In the genomic region with DNA sequence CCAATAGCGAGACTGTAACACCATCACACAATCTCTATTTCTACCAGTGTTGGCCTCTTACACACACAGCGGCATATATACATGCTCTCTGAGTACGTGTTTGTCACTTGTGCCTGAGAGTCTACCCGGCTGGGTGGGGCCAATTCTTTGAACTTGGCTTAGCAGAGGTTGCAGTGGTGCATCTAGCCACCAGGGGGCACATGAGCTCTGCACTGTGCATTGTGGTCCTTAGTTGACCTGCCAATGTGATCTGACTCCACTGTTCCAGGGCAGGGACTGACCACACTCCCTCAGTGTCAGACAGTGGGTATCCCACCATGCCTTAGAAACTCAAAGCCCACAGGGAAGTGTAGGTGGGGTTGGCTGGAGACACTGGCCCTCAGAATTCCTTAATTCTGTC, we compare ENCODE assay signal across 8 mouse cellular contexts. TPM values are rescaled to one million over a fixed set of nuclear protein-coding genes. Genes with fewer than 3 reads are reported as not detected.
DNase-seq lines count a peak whose midpoint lies in the region; ATAC-seq and TF ChIP-seq lines count a peak whose summit lies in the region.

No protein-coding gene starts in this region.

- 57% methylated on average over 4 of the region's 4 CpGs for WGBS in hindbrain, postnatal 0 days
- WGBS in hindbrain, embryonic 12.5 days, result 57% methylated on average over 4 of the region's 4 CpGs
- whole genome bisulfite sequencing in embryonic facial prominence, embryonic 14.5 days, result 51% methylated on average over 4 of the region's 4 CpGs
- WGBS in limb, embryonic 10.5 days, result 52% methylated on average over 4 of the region's 4 CpGs

- no peak overlapping the region for H3K4me3 ChIP-seq in hindbrain, postnatal 0 days (ENCODE audit: low read length)
- H3K4me3 ChIP-seq in hindbrain, embryonic 12.5 days, result no peak overlapping the region
- no peak overlapping the region for H3K4me3 ChIP-seq in embryonic facial prominence, embryonic 14.5 days (ENCODE audit: low read depth, low read length)
- H3K4me3 ChIP-seq in limb, embryonic 10.5 days, result no peak overlapping the region

- no peak for ATAC-seq in hindbrain, postnatal 0 days
- ATAC-seq in hindbrain, embryonic 12.5 days (ENCODE audit: low FRiP score), result no peak
- no peak for ATAC-seq in embryonic facial prominence, embryonic 14.5 days (ENCODE audit: low read depth)

- H3K4me2 ChIP-seq in hindbrain, postnatal 0 days (ENCODE audit: low read depth, low read length), result no peak overlapping the region
- no peak overlapping the region for H3K4me2 ChIP-seq in hindbrain, embryonic 12.5 days (replicated peaks)
- H3K4me2 ChIP-seq in embryonic facial prominence, embryonic 14.5 days (ENCODE audit: low read depth, low read length), result no peak overlapping the region

- H3K27ac ChIP-seq in hindbrain, postnatal 0 days, result no peak overlapping the region
- no peak overlapping the region for H3K27ac ChIP-seq in hindbrain, embryonic 12.5 days
- H3K27ac ChIP-seq in embryonic facial prominence, embryonic 14.5 days (replicated peaks; ENCODE audit: low read depth, low read length), result no peak overlapping the region
- no peak overlapping the region for H3K27ac ChIP-seq in limb, embryonic 10.5 days

- peak; percentile 70 for TF ChIP-seq CTCF in hindbrain, postnatal 0 days (IDR thresholded peaks at IDR 0.05; ENCODE audit: low read depth)

- H3K27me3 ChIP-seq in hindbrain, postnatal 0 days (ENCODE audit: insufficient read depth, low read length), result no peaks in the 10 kb centered on the region
- no peaks in the 10 kb centered on the region for H3K27me3 ChIP-seq in hindbrain, embryonic 12.5 days
- H3K27me3 ChIP-seq in embryonic facial prominence, embryonic 14.5 days (replicated peaks; ENCODE audit: control insufficient read depth, insufficient read depth, low read length), result no peaks in the 10 kb centered on the region
- H3K27me3 ChIP-seq in limb, embryonic 10.5 days (ENCODE audit: low read depth, poor library complexity, severe bottlenecking), result no peaks in the 10 kb centered on the region

- H3K9me3 ChIP-seq in hindbrain, postnatal 0 days (ENCODE audit: low read length), result no peaks in the 10 kb centered on the region
- no peaks in the 10 kb centered on the region for H3K9me3 ChIP-seq in hindbrain, embryonic 12.5 days (replicated peaks)
- H3K9me3 ChIP-seq in embryonic facial prominence, embryonic 14.5 days (ENCODE audit: control insufficient read depth, low read length), result no peaks in the 10 kb centered on the region
- no peaks in the 10 kb centered on the region for H3K9me3 ChIP-seq in limb, embryonic 10.5 days (replicated peaks)

- H3K9ac ChIP-seq in hindbrain, postnatal 0 days (replicated peaks; ENCODE audit: low read length), result no peak overlapping the region
- H3K9ac ChIP-seq in hindbrain, embryonic 12.5 days, result no peak overlapping the region
- no peak overlapping the region for H3K9ac ChIP-seq in embryonic facial prominence, embryonic 14.5 days (ENCODE audit: low read depth, low read length)

- H3K36me3 ChIP-seq in hindbrain, postnatal 0 days (ENCODE audit: insufficient read depth, low read length), result no peaks in the 10 kb centered on the region
- no peaks in the 10 kb centered on the region for H3K36me3 ChIP-seq in hindbrain, embryonic 12.5 days
- no peaks in the 10 kb centered on the region for H3K36me3 ChIP-seq in embryonic facial prominence, embryonic 14.5 days (ENCODE audit: control insufficient read depth, insufficient read depth, low read length)
- H3K36me3 ChIP-seq in limb, embryonic 10.5 days, result no peaks in the 10 kb centered on the region

- 0 out of 2 replicates have a peak, but pooled peaks cover 2% of the 10 kb centered on the region for H3K4me1 ChIP-seq in hindbrain, postnatal 0 days (ENCODE audit: insufficient read depth, low read length)
- no peaks in the 10 kb centered on the region for H3K4me1 ChIP-seq in hindbrain, embryonic 12.5 days
- no peaks in the 10 kb centered on the region for H3K4me1 ChIP-seq in embryonic facial prominence, embryonic 14.5 days (ENCODE audit: control insufficient read depth, insufficient read depth, low read length)
- H3K4me1 ChIP-seq in limb, embryonic 10.5 days, result no peaks in the 10 kb centered on the region

- peak; percentile 35 for DNase-seq in hindbrain, postnatal 0 days (ENCODE audit: low spot score)
- peak; percentile 69 for DNase-seq in MEL-GATA-1-ER (ENCODE audit: extremely low read depth, low read depth)
- DNase-seq in embryonic facial prominence, embryonic 14.5 days (ENCODE audit: low spot score), result peak; percentile 21
- DNase-seq in limb, embryonic 10.5 days (ENCODE audit: low spot score), result peak; percentile 61
- peak; percentile 88 for DNase-seq in naive thymus-derived CD4-positive, alpha-beta T cell, adult 2 months (ENCODE audit: low read depth)
- DNase-seq in yolk sac, embryonic 10.5 days (ENCODE audit: low spot score), result peak; percentile 20
- DNase-seq in cerebellum, adult 11 months, result no peak

RNA-seq across cellular contexts. Expression of gene Tmem121, which starts 34.1 kb away (rescaled TPM):
- 98.0 and 103 TPM in 2 replicates for total RNA-seq in hindbrain, postnatal 0 days (2014; rRNA removed)
- 54.8 and 55.3 TPM in 2 replicates for polyA plus RNA-seq in hindbrain, postnatal 0 days (2015; fragmentation: Nextera tagmentation; extraction: Ambion mirVana)
- polyA plus RNA-seq in hindbrain, embryonic 12.5 days (2016; fragmentation: Nextera tagmentation; extraction: Ambion mirVana), result 22.9 and 23.2 TPM in 2 replicates
- polyA plus RNA-seq in embryonic facial prominence, embryonic 14.5 days (2014; fragmentation: Nextera tagmentation; extraction: Ambion mirVana), result 8.7 and 11.5 TPM in 2 replicates
- 12.3 and 15.7 TPM in 2 replicates for polyA plus RNA-seq in limb, embryonic 10.5 days (2016; fragmentation: Nextera tagmentation; extraction: Ambion mirVana)
